Mouse (Mus musculus) intestine, embryonic 14.5 days (tissue): Measurements from ENCODE around the gene Dennd5b. TPM values are rescaled to one million over a fixed set of nuclear protein-coding genes. Genes with fewer than 3 reads are reported as not detected.

ENCODE experiments used
- ATAC-seq: fragments of 200-750 bp; cut with Nextera tagmentation; replicated peaks from 2 replicates; pipeline ENCODE4 v1.8.0; 2017; ENCODE audit warnings: low read depth, moderate number of reproducible peaks, moderate TSS enrichment, moderate library complexity; ENCODE audit not compliant: low FRiP score, low TSS enrichment
- DNase-seq: peaks from one replicate; pipeline ENCODE4 v3.0.0-alpha.2; 2018; ENCODE audit warnings: low spot score
- H3K27ac ChIP-seq: fragments of 300-500 bp; sonication (generic); 2 replicates; pipeline ENCODE4 v1.5.1; 2014; ENCODE audit warnings: low read depth, mild to moderate bottlenecking, control low read depth
- H3K27me3 ChIP-seq: fragments of 300-500 bp; sonication (generic); replicated peaks from 2 replicates; pipeline ENCODE4 v1.6.1; 2014; ENCODE audit warnings: low read length, control low read depth; ENCODE audit not compliant: control insufficient read depth, insufficient read depth
- H3K36me3 ChIP-seq: fragments of 300-500 bp; sonication (generic); 2 replicates; pipeline ENCODE4 v1.6.1; 2014; ENCODE audit warnings: low read length, control low read depth; ENCODE audit not compliant: control insufficient read depth, insufficient read depth
- H3K4me1 ChIP-seq: fragments of 300-500 bp; sonication (generic); replicated peaks from 2 replicates; pipeline ENCODE4 v1.6.1; 2014; ENCODE audit warnings: low read length, control low read depth, mixed read lengths; ENCODE audit not compliant: control insufficient read depth, insufficient read depth
- H3K4me2 ChIP-seq: fragments of 300-500 bp; sonication (generic); 2 replicates; pipeline ENCODE4 v1.6.1; 2014; ENCODE audit warnings: low read length
- H3K4me3 ChIP-seq: fragments of 300-500 bp; sonication (generic); 2 replicates; pipeline ENCODE4 v1.5.1; 2014; ENCODE audit warnings: low read depth, low read length, control low read depth, mixed read lengths
- H3K9ac ChIP-seq: fragments of 300-500 bp; sonication (generic); 2 replicates; pipeline ENCODE4 v1.6.1; 2014; ENCODE audit warnings: mild to moderate bottlenecking, low read length
- H3K9me3 ChIP-seq: fragments of 300-500 bp; sonication (generic); 2 replicates; pipeline ENCODE4 v1.6.1; 2016; ENCODE audit warnings: low read length, control low read depth; ENCODE audit not compliant: control insufficient read depth
- WGBS: fragments of 180-500 bp; shearing (Covaris S2); extraction: QIAGEN DNeasy Blood & Tissue Kit; methylation state at CpG from one replicate; pipeline ENCODE4 v1.1.7; 2014; 5-methylcytosine and 5-hydroxymethylcytosine counted together
- polyA plus RNA-seq: library from polyadenylated mRNA; unstranded; fragments of >200 nt; fragmentation: Nextera tagmentation; extraction: Ambion mirVana; gene quantifications from 2 replicates; pipeline ENCODE4 v1.2.1, GENCODE M21; 2014

Gene Dennd5b
- polyA plus RNA-seq: 13.2 TPM in 2 replicates

GRCm38 (mm10) chr6:149101076-149101942 is at the start of gene Dennd5b:
TSS of gene Dennd5b (minus strand) at chr6:149101680.
- 0% methylated on average over 116 of the region's 124 CpGs for WGBS
- Histone ChIP-seq H3K36me3 (no peaks in the 10 kb centered on the region), H3K27me3 (no peaks in the 10 kb centered on the region), H3K9me3 (no peaks in the 10 kb centered on the region), H3K27ac (peak within 1 kb of the TSS; percentile 95), H3K4me1 (no peaks in the 10 kb centered on the region), H3K4me3 (peak within 1 kb of the TSS; percentile 83), H3K9ac (peak within 1 kb of the TSS; percentile 93), H3K4me2 (peak within 1 kb of the TSS; percentile 79)
- peak; percentile 91 for DNase-seq
- peak; percentile 88 for ATAC-seq

DNA sequence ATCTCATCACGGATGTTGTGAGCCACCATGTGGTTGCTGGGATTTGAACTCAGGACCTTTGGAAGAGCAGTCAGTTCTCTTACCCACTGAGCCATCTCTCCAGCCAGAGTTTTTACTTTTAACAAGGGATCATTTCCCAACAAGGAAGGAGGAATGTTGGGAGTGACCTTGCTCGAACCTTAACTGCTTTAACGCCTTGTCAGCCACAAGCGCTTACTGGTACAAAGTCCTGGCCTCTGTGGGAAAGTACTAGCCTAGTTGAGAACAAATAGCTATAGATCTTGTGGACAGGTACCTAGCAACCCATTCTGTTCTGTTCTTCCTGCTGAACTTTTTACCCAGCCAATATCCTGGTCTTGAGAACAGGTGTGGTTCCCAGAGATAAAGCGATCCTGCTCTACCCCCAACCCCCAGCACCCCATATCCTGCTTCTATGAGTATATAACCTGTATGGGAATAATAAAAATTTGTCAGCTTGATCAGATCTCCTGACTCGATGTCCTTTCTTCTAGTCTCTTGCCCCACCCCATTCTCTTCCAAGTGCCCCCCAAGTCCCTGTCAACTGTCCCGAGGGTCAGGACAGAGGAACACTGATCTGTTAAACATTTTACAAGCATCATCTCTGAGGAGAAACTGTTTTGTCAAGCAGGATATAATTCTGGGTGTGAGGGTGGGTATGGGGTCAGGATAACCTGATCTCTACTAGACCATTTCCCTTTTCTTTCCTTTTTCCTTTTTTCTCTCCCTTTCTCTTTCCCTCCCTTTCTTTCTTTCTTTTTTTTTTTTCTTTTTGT is 47.2 kb upstream of the Dennd5b start:
- no peak overlapping the region for H3K4me3 ChIP-seq
- H3K9ac ChIP-seq: no peak overlapping the region
- DNase-seq (no peak), ATAC-seq (peak; percentile 87)
- no peaks in the 10 kb centered on the region for H3K27me3 ChIP-seq
- no peaks in the 10 kb centered on the region for H3K9me3 ChIP-seq
- no peak overlapping the region for H3K4me2 ChIP-seq
- WGBS: 61% methylated on average over 7 of the region's 7 CpGs
- no peaks in the 10 kb centered on the region; the same call in 1 of the 2 replicates for H3K4me1 ChIP-seq
- peak overlapping the region; percentile 51; the same call in 1 of the 2 replicates for H3K27ac ChIP-seq
- peaks cover 25% of the 10 kb centered on the region; the same call in 1 of the 2 replicates for H3K36me3 ChIP-seq

- no peak for ATAC-seq
- DNase-seq: no peak
- peaks cover 5% of the 10 kb centered on the region; the same call in 1 of the 2 replicates for H3K4me1 ChIP-seq
- 97% methylated on average over 1 of the region's 1 CpGs for WGBS
- no peak overlapping the region for H3K27ac ChIP-seq
- H3K4me2 ChIP-seq: no peak overlapping the region
- H3K36me3 ChIP-seq: peaks cover 13% of the 10 kb centered on the region; the same call in 1 of the 2 replicates
- H3K9me3 ChIP-seq: no peaks in the 10 kb centered on the region
- no peak overlapping the region for H3K9ac ChIP-seq
- H3K27me3 ChIP-seq: no peaks in the 10 kb centered on the region
- no peak overlapping the region for H3K4me3 ChIP-seq
Observed at GRCm38 (mm10) chr6:149145143-149145542, 43.7 kb upstream of the Dennd5b start.

DNA sequence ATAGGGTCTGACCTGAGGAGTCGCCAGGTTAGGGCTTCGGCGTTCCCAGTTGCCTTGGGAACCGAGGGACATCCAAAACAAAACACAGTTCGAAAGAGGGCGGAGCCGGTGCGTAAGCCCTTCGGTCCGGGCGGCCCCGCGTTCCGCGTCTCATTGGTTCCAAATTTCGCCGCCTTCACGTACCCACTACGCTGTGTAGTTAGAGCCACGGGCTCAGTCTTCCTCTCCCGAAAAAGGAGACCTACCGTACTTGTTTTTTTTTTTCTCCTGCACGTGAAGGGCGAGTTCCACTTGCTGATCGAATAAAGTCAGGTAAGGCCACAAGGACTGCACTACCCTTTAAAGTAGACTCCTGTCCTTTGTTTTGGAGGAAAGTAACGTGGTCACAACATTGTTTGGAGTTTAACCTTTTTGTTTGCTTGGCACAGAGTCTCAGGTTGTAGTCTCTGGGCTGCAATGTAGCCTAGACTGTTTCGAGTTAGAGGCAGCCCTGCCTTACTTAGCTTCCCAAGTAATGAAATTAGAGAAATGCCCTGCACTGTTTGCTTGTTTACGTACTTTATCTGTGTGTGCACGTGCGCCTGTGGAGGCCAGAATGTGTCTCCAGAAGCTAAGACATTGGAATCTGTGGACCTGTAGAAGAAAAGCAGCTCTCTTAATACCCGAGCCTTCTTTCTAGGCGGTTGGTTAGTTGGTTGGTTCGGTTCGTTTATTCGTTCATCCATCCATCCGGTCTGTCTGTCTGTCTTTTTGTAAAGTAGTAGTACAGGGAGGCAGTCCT is 40.1 kb upstream of the Dennd5b start:
- H3K27me3 ChIP-seq: no peaks in the 10 kb centered on the region
- peak overlapping the region; percentile 81 for H3K4me2 ChIP-seq
- peak overlapping the region; percentile 58 for H3K4me3 ChIP-seq
- peak overlapping the region; percentile 68 for H3K9ac ChIP-seq
- DNase-seq (peak; percentile 90), ATAC-seq (peak; percentile 93)
- H3K36me3 ChIP-seq: peaks cover 6% of the 10 kb centered on the region; the same call in 1 of the 2 replicates
- H3K4me1 ChIP-seq: 0 out of 2 replicates have a peak, but pooled peaks cover 5% of the 10 kb centered on the region
- H3K27ac ChIP-seq: peak overlapping the region; percentile 70
- WGBS: 6% methylated on average over 36 of the region's 36 CpGs
- no peaks in the 10 kb centered on the region for H3K9me3 ChIP-seq

GRCm38 (mm10) chr6:149139471-149139870 is 38.0 kb upstream of the Dennd5b start, which contains the start of gene Etfbkmt:
TSS of gene Etfbkmt (plus strand) at chr6:149139849.
- H3K4me3 ChIP-seq: no peak within 1 kb of the TSS

DNA sequence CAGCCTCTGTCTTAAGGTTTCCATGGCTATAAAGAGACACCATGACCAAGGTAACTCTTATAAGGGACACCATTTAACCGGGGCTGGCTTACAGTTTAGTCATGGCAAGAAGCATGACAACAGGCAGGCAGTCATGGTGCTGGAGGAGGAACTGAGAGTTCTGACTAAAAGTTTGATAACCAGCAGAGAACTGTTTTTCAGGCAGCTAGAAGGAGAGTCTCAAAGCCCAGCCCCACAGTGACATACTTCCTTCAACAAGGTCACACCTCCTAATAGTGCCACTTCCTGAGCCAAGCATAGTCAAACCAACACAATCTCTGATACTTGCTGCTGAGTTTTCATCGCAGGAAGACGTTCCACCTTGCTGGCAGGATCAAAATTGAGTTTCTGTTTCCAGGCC is 37.5 kb upstream of the Dennd5b start:
- ATAC-seq (no peak), DNase-seq (no peak)
- 94% methylated on average over 3 of the region's 3 CpGs for WGBS
- Histone ChIP-seq H3K4me1 (peaks cover 13% of the 10 kb centered on the region), H3K36me3 (peaks cover 2% of the 10 kb centered on the region; the same call in 1 of the 2 replicates), H3K27me3 (no peaks in the 10 kb centered on the region), H3K4me3 (no peak overlapping the region), H3K27ac (no peak overlapping the region), H3K9me3 (no peaks in the 10 kb centered on the region), H3K9ac (no peak overlapping the region), H3K4me2 (no peak overlapping the region)

More at GRCm38 (mm10) chr6:149139471-149139870, 38.0 kb upstream of the Dennd5b start, which contains the start of gene Etfbkmt:
- H3K27me3 ChIP-seq: no peaks in the 10 kb centered on the region
- 0 out of 2 replicates have a peak within 1 kb of the TSS, but pooled peaks have one; percentile 70 for H3K27ac ChIP-seq
- peaks cover 10% of the 10 kb centered on the region for H3K4me1 ChIP-seq
- no peak within 1 kb of the TSS for H3K4me2 ChIP-seq
- DNase-seq (no peak), ATAC-seq (no peak)
- peaks cover 6% of the 10 kb centered on the region; the same call in 1 of the 2 replicates for H3K36me3 ChIP-seq
- no peaks in the 10 kb centered on the region for H3K9me3 ChIP-seq
- WGBS: 77% methylated on average over 1 of the region's 1 CpGs
- H3K9ac ChIP-seq: no peak within 1 kb of the TSS

DNA sequence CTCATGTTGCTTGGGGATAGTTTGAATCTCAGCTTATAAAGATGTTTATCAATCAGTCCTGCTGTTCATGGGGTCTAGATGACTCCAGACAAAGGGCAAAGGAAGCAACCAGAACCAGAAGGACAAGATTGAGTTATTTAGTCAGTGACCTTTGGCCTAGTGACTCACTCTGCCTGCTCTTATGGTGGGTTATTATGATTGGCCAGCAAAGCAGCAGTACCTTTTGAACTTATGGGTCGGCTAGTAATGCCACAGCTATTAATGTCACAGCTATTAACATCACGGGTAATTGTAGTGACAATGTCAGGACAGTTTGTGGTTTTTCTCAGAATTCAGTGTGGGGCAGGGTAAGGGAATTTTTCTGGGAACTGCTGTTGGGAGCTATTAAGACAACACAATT is 36.5 kb upstream of the Dennd5b start:
- Histone ChIP-seq H3K4me3 (no peak overlapping the region), H3K27me3 (no peaks in the 10 kb centered on the region), H3K4me2 (no peak overlapping the region), H3K4me1 (peaks cover 13% of the 10 kb centered on the region), H3K27ac (no peak overlapping the region), H3K9me3 (no peaks in the 10 kb centered on the region), H3K9ac (no peak overlapping the region), H3K36me3 (no peaks in the 10 kb centered on the region)
- DNase-seq: no peak
- WGBS: 48% methylated on average over 2 of the region's 2 CpGs
- no peak for ATAC-seq

DNA sequence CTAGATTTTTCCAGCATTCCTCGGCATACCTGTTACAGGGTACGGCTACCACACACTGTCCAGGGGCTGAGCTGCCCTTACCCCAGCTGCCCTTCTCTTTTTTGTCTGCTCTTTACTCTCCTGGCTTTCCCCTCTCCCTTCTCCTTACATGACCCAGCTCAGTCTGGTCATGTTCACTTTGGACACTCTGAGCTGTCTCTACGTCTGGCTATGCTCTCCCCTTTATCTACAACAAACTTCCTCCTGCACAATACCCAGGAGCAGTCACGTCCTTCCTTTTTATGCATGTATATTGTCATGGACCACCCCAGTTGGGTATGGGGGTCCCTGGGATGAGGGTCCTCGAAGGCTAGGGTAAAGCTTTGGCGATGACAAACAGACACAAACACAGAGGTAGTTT is 34.2 kb upstream of the Dennd5b start:
- Histone ChIP-seq H3K27me3 (no peaks in the 10 kb centered on the region), H3K36me3 (no peaks in the 10 kb centered on the region), H3K9ac (no peak overlapping the region), H3K4me3 (no peak overlapping the region), H3K27ac (no peak overlapping the region), H3K4me2 (no peak overlapping the region), H3K4me1 (peaks cover 7% of the 10 kb centered on the region), H3K9me3 (no peaks in the 10 kb centered on the region)
- WGBS: 53% methylated on average over 6 of the region's 6 CpGs
- DNase-seq: no peak
- ATAC-seq: no peak
